Mouse (Mus musculus): ENCODE results near the gene Fam227a.

Gene Fam227a

GRCm38 (mm10) chr15:79658531-79659375 lies at the start of gene Fam227a, which contains the start of gene Cby1:
TSS of gene Fam227a (minus strand) at chr15:79658956.
TSS of gene Cby1 (plus strand) at chr15:79659199.
- DNase-seq (ENCODE audit: low read depth, low spot score): peak; percentile 92

DNA sequence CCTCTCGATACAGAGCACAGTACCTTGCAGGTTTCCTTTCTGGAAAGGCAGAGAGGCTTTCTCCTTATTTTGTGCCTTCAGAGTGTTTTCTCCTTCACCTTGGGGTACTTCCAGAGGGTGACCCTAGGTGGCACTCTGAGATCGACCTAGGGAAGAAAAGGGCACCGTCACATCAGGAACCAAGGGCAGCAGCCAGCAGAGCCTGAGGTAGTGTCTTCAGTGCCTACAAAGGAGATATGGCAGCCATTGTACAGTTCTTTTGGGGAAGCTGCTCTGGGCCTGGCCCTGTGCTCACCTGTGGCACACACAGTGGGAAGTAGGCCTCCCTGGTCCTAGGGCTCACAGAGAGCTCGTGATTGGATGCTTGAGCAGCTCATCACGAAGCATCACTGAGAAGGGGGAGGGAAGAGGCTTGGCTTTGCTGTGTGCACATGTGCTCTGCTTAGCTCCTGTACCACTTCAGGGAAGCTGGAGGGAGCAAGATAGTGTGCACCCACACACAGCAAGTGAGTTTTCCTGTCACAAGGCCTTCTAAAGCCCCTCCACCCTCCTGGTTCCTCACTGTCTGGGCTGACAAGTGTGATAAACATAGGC lies 49.6 kb upstream of the Fam227a start:
- DNase-seq (ENCODE audit: low read depth, low spot score): no peak

DNA sequence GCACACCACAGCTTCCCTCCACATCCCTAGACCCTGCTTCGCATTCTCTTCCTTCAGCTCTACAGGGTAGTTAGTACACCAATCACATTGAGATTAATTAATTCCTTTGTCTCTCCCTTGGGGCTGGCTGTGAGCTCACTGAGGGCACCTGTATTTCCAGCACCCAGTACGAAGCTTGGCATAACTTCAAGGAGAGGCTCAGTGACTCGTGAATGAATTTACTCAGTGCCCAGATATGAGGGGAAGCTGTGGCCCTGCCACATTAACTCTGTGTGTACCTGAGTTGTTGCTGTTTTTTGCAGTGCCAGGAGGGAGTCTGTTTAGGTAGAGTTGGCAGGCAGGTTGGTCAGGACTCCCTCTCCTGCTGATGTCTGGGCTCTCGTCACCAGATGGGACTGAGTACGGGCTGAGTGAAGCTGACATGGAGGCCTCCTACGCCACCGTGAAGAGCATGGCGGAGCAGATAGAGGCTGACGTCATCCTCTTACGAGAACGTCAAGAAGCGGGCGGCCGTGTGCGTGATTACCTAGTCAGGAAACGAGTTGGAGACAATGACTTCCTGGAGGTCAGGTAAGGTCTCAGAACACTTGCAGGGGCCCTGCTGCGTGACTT lies 48.0 kb upstream of the Fam227a start:
- DNase-seq (ENCODE audit: low read depth, low spot score): no peak

- DNase-seq (ENCODE audit: low read depth, low spot score): no peak
Observed at GRCm38 (mm10) chr15:79697558-79698187, 38.9 kb upstream of the Fam227a start.

GRCm38 (mm10) chr15:79697011-79697410 lies 38.3 kb upstream of the Fam227a start:
- no peak for DNase-seq (ENCODE audit: low read depth, low spot score)

DNA sequence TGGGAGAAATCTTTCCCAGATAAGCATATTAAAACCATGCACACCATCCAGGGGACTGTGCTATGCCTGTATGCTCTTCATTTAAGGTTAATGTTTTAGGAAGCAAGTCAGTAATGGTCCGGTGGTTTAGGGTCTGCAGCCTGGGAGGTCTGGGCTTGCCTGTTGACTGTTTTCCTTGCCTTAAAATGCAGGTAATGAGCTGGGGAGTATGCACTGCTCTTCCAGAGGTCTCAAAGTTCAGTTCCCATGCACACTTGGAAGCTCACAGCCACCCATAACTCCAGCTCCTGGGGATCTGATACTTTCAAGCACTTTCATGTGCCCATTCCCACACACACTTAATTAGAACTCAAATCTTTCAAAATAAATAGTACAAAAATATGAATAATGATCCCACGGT lies 37.8 kb upstream of the Fam227a start:
- DNase-seq (ENCODE audit: low read depth, low spot score): no peak

DNA sequence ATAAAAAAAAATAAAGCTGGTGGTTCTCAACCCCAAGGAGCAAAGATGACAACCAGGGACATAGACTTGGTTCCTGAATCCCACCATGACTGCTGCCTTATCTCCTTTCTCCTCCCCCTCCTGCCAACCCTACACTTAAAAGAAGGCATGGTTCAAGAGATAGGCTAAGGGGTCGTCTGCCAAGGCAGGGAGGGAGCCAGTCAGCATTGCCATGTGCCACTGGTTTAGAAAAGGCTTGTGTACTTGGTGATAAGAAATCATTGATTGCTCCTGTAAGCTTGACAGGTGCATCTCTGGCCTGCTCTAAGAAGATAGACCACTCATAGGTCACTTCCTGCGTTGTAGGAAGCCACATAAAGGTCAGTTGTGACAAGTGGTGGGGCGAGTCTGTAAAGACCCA lies 36.8 kb upstream of the Fam227a start:
- no peak for DNase-seq (ENCODE audit: low read depth, low spot score)

- DNase-seq (ENCODE audit: low read depth, low spot score): no peak
Observed at GRCm38 (mm10) chr15:79694512-79694911, 35.8 kb upstream of the Fam227a start.

DNA sequence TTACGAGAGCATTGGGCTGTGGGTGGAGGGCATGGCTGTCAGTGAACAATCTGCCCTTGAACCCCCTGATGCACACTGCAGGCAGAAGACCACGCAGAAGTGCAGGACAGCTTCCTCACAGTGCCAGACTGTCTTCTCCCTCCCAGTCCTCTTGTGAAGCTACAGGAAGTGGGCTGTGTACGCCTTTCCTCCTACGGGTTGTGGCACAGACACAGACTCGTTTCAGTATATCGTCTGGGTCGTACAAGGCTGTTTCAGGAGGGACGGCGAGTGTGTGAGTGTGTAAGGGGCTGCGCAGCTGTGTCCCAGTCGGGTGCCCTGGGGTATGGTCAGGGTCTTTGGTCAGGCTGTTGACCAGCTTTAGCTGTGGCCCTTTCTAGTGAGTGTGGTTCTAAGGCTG lies 35.0 kb upstream of the Fam227a start:
- DNase-seq (ENCODE audit: low read depth, low spot score): no peak

DNA sequence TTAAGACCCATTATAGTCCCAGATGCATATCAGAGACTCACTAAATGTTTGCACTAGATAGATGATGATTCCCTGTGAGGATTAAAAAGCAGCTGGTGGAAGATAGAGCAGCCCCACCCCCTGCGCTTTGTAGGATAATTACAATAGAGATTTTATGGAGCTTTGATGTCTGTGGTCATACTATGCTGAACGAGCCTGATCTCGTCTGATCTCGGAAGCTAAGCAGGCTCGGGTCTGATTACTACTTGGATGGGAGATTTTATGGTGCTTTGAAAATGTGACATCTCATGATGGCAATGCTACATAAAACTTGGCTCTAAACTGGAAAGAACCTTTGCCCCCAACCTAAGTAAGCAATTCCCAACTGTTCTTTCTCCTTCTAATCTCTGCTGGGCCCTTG lies 33.6 kb upstream of the Fam227a start:
- no peak for DNase-seq (ENCODE audit: low read depth, low spot score)

- DNase-seq (ENCODE audit: low read depth, low spot score): no peak
Observed at GRCm38 (mm10) chr15:79691023-79691508, 32.3 kb upstream of the Fam227a start.

DNA sequence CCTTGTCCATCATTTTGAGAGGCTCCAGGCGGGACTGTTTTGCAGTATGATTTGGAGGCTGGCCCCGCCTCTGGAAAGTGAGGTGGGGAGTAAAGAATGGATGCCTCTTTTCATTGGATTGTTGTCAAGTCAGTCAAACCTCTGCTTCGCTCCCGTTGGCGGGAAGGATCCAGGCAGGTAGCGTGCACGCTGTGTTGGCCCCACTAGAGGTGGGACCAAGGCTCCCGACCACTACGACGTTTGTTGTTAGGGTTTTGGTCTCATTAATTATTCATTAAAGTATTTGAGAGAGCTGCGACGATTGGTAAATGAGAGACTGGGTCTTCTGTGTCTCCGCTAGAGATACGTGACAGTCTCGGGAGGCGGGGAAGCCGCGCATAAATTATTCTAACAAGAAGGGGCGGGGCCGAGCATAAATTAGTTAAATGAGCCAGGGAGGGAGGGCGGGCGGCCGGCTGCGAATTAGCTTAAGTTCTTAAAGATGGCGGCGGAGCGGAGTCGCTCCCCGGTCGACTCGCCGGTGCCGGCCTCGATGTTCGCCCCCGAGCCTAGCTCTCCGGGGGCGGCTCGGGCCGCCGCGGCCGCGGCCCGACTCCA lies 31.8 kb upstream of the Fam227a start, which contains the start of gene Gtpbp1:
Gene Gtpbp1, plus strand, starts transcription at position 420 of the 597 bp plus-strand sequence.
- DNase-seq (ENCODE audit: low read depth, low spot score): peak; percentile 98

DNA sequence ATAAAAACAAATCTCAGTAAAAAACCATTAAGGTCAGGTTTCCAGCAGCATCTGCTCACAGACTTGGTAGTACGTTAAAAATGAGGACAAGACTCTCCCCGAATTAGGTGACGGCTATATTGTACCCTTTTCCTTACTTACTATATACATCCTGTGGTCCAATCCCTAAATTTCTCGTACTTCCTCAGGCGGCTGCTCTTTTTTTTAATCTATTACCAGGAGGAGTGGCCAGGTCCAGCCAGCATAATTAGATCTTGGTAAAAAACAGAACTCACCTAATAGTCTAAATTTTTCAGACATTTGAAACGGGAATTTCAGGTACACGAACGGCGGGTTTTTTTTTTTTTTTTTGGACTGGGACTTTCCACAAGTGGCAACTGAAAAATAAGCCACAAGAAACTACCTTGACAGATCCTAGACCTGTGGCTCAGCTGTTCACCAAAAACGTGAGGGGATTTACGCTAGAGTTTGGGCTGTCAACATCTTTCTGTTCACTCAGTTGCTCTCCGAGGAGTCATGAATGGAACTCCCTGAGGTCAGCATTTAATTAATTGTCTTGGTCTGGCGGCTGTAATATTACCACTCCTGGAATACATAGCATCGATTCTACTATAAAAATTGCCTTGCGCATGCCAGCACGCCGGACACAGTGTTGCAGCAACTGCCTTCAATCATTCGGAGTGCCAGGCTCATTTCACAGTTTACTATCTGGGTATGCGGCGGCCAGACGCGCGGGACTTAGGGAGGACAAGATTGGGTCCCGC lies 31.1 kb upstream of the Fam227a start:
- no peak for DNase-seq (ENCODE audit: low read depth, low spot score)

- no peak for DNase-seq (ENCODE audit: low read depth, low spot score)
Observed at GRCm38 (mm10) chr15:79688268-79688956, 29.7 kb upstream of the Fam227a start.

GRCm38 (mm10) chr15:79687646-79688267 lies 29.0 kb upstream of the Fam227a start, which contains the start of gene Josd1:
TSS of gene Josd1 (minus strand) at chr15:79687919.
- DNase-seq (ENCODE audit: low read depth, low spot score): peak; percentile 90

DNA sequence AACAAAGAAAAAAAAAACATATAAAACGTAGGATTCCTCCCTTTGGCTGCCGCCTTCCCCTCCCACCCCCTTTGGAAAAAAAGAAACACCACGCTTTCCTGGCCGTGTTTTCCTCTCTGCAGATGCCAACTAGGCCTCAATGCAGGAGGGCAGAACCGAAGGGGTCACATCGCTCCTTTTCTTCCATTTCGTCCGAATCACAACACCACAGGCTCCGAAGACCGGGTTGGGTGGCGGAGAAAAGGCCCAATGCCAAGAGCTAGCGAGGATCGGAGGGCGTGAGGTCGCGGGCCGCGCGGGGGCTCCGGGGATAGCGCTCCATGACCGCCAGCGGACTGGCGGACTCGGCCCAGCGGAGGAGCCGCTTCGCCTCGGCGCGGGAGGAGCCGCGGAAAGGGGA lies 28.4 kb upstream of the Fam227a start:
- DNase-seq (ENCODE audit: low read depth, low spot score): peak; percentile 16

- no peak for DNase-seq (ENCODE audit: low read depth, low spot score)
Observed at GRCm38 (mm10) chr15:79686046-79686869, 27.5 kb upstream of the Fam227a start.

DNA sequence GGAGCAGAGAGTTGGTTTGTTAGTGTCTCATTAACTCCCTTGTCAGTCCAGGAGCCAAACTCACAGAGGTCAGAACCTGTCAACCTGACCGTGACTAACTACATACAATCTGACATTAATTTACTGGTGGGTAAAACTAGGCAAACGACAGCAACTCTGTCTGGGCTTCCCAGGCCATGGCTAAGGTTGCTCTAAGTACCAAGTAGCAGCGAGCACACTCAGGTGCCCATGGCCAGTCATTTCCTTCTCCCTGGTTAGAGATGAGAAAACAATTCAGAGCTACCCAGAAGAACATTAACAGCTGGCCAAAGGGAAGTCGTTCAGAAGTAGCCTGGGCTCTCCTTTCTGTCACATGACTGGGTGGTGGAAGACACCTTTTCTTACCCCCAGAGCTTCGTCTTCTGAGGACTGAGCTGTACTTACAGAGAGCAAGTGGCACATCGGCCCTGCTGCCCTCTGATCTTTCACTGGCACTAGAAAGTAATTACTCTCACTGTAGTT lies 26.4 kb upstream of the Fam227a start:
- DNase-seq (ENCODE audit: low read depth, low spot score): no peak

GRCm38 (mm10) chr15:79684616-79685015 lies 25.9 kb upstream of the Fam227a start:
- no peak for DNase-seq (ENCODE audit: low read depth, low spot score)

Measured in embryo, embryonic 11.5 days (tissue).